Mouse (Mus musculus) heart, adult 2 months (tissue): ENCODE results near the gene Grik3.

Source experiments
- CTCF ChIP-seq: fragments of 200-600 bp; IDR thresholded peaks from 2 replicates; pipeline ENCODE4 v1.8.1; 2022; ENCODE audit warnings: antibody characterized with exemption, mild to moderate bottlenecking, moderate library complexity
- POLR2A ChIP-seq: fragments of 200-500 bp; IDR thresholded peaks from 2 replicates; pipeline ENCODE4 v1.6.1; 2011; ENCODE audit warnings: mild to moderate bottlenecking, low read depth, low read length, control low read depth; ENCODE audit not compliant: insufficient read depth

GRCm38 (mm10) chr4:125656031-125656430 is 165.5 kb downstream of the Grik3 start:
- no peak for TF ChIP-seq CTCF
- no peak for TF ChIP-seq POLR2A
